Mouse (Mus musculus) Muller cell, postnatal 12 days (primary cell): Measurements from ENCODE around the gene Grin3b.

Experiments
- DNase-seq: peaks from one replicate; pipeline ENCODE4 v3.0.0-alpha.2; 2015; ENCODE audit errors: inconsistent ontology term

The Grin3b gene

GRCm38 (mm10) chr10:80016931-80017330 is 46.4 kb downstream of the Grin3b start:
- no peak for DNase-seq

- DNase-seq: no peak
Measured at GRCm38 (mm10) chr10:80017361-80017760, 46.8 kb downstream of the Grin3b start.

- no peak for DNase-seq
Measured at GRCm38 (mm10) chr10:80017771-80018170, 47.3 kb downstream of the Grin3b start.

- no peak for DNase-seq
Measured at GRCm38 (mm10) chr10:80018739-80019297, 48.3 kb downstream of the Grin3b start.

GRCm38 (mm10) chr10:80019471-80020131 is 49.1 kb downstream of the Grin3b start:
- DNase-seq: no peak

GRCm38 (mm10) chr10:80020191-80020590 is 49.7 kb downstream of the Grin3b start:
- no peak for DNase-seq

GRCm38 (mm10) chr10:80020603-80021319 is 50.2 kb downstream of the Grin3b start:
- no peak for DNase-seq

- no peak for DNase-seq
Measured at GRCm38 (mm10) chr10:80021320-80021641, 50.8 kb downstream of the Grin3b start.

- DNase-seq: no peak
Measured at GRCm38 (mm10) chr10:80022164-80022563, 51.6 kb downstream of the Grin3b start.

- no peak for DNase-seq
Measured at GRCm38 (mm10) chr10:80022806-80023205, 52.3 kb downstream of the Grin3b start.

GRCm38 (mm10) chr10:80023758-80024157 is 53.2 kb downstream of the Grin3b start:
- DNase-seq: no peak

GRCm38 (mm10) chr10:80024229-80025043 is 53.9 kb downstream of the Grin3b start:
- no peak for DNase-seq

GRCm38 (mm10) chr10:80025044-80025347 is 54.5 kb downstream of the Grin3b start:
- no peak for DNase-seq

GRCm38 (mm10) chr10:80025463-80025862 is 54.9 kb downstream of the Grin3b start:
- no peak for DNase-seq

- DNase-seq: no peak
Measured at GRCm38 (mm10) chr10:80025889-80026288, 55.4 kb downstream of the Grin3b start.
